Mouse (Mus musculus): Measurements from ENCODE around the gene Fpgt. TPM values are rescaled to one million over a fixed set of nuclear protein-coding genes. Genes with fewer than 3 reads are reported as not detected.

Gene Fpgt
- total and polyA plus RNA-seq, 2 experiments from 2014 or later, result 8.9 to 51.5 TPM

DNA sequence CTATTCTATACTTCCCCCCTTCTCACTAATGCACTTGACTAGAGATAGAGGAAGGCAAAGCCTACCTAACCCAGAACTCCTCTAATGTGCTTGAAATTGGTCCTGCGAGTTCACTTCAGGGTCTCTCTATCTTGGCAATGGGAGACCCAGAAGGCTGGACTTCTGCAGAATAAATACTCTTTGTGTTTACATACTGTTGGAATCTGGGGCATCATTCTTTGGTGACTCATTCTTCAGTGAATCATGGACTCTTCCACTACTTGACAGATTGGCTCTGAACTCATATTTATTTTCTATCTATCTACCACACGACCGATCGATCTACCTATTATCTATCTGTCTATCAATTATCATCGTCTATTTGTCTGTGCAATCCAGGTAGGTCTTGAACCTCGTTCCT lies 1.1 kb downstream of the Fpgt start:
- peak overlapping the region; percentile 80 for H3K4me2 ChIP-seq (ENCODE audit: low read depth, low read length)
- H3K36me3 ChIP-seq (replicated peaks; ENCODE audit: control insufficient read depth, insufficient read depth, low read length), result peaks cover 23% of the 10 kb centered on the region
- H3K27me3 ChIP-seq (ENCODE audit: control insufficient read depth, insufficient read depth, low read length), result no peaks in the 10 kb centered on the region
- no peaks in the 10 kb centered on the region for H3K9me3 ChIP-seq (replicated peaks; ENCODE audit: control insufficient read depth, low read length)
- peaks cover 19% of the 10 kb centered on the region; the same call in 1 of the 2 replicates for H3K4me1 ChIP-seq (ENCODE audit: control insufficient read depth, insufficient read depth)
- 87% methylated on average over 6 of the region's 6 CpGs for WGBS
- no peak for TF ChIP-seq CTCF (IDR thresholded peaks at IDR 0.05; ENCODE audit: low read depth)
- TF ChIP-seq EP300 (IDR thresholded peaks at IDR 0.05; ENCODE audit: low read depth), result no peak
- H3K27ac ChIP-seq (ENCODE audit: low read depth), result no peak overlapping the region
- no peak for ATAC-seq (ENCODE audit: insufficient read depth, low read depth)
- H3K4me3 ChIP-seq (ENCODE audit: low read depth, low read length), result peak overlapping the region; percentile 72
- DNase-seq (ENCODE audit: low spot score), result no peak
- H3K9ac ChIP-seq (replicated peaks; ENCODE audit: low read depth, low read length), result no peak overlapping the region

DNA sequence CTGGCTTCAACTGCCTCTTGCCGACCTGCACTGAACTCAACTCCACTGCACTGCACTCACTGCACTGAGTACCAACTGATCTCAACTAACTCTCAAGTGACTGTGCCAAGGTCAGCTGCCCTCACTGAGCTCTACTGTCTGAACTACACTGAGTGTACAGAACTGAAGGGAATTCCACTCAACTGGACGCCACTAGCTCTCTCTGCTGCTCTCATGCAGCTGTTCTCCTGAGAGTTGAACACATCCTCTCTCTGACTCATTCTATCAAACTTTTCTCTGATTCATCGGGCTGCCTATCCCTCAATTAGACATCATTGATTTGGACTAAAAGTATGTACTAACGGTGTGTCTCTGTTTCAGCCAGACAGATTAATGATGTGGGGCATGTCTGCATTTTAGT lies 15.3 kb downstream of the Fpgt start:
- no peak overlapping the region for H3K9ac ChIP-seq (replicated peaks; ENCODE audit: low read depth, low read length)
- H3K27me3 ChIP-seq (ENCODE audit: control insufficient read depth, insufficient read depth, low read length), result no peaks in the 10 kb centered on the region
- no peak for ATAC-seq (ENCODE audit: insufficient read depth, low read depth)
- H3K36me3 ChIP-seq (replicated peaks; ENCODE audit: control insufficient read depth, insufficient read depth, low read length), result no peaks in the 10 kb centered on the region
- no peaks in the 10 kb centered on the region for H3K9me3 ChIP-seq (replicated peaks; ENCODE audit: control insufficient read depth, low read length)
- TF ChIP-seq EP300 (IDR thresholded peaks at IDR 0.05; ENCODE audit: low read depth) (no peak), CTCF (IDR thresholded peaks at IDR 0.05; ENCODE audit: low read depth) (no peak)
- WGBS, result 71% methylated on average over 4 of the region's 4 CpGs
- no peak overlapping the region for H3K4me3 ChIP-seq (ENCODE audit: low read depth, low read length)
- no peak overlapping the region for H3K4me2 ChIP-seq (ENCODE audit: low read depth, low read length)
- H3K27ac ChIP-seq (ENCODE audit: low read depth), result no peak overlapping the region
- H3K4me1 ChIP-seq (ENCODE audit: control insufficient read depth, insufficient read depth), result no peaks in the 10 kb centered on the region
- DNase-seq (ENCODE audit: low spot score), result no peak

GRCm38 (mm10) chr3:155059449-155059822 lies 33.8 kb downstream of the Fpgt start:
- Histone ChIP-seq H3K4me2 (ENCODE audit: low read depth, low read length) (no peak overlapping the region), H3K9ac (replicated peaks; ENCODE audit: low read depth, low read length) (no peak overlapping the region), H3K36me3 (replicated peaks; ENCODE audit: control insufficient read depth, insufficient read depth, low read length) (no peaks in the 10 kb centered on the region), H3K4me3 (ENCODE audit: low read depth, low read length) (no peak overlapping the region), H3K9me3 (replicated peaks; ENCODE audit: control insufficient read depth, low read length) (no peaks in the 10 kb centered on the region), H3K27ac (ENCODE audit: low read depth) (no peak overlapping the region), H3K27me3 (ENCODE audit: control insufficient read depth, insufficient read depth, low read length) (no peaks in the 10 kb centered on the region), H3K4me1 (ENCODE audit: control insufficient read depth, insufficient read depth) (no peaks in the 10 kb centered on the region; the same call in 1 of the 2 replicates)
- ATAC-seq (ENCODE audit: insufficient read depth, low read depth) (no peak), DNase-seq (ENCODE audit: low spot score) (no peak)
- TF ChIP-seq CTCF (IDR thresholded peaks at IDR 0.05; ENCODE audit: low read depth) (no peak), EP300 (IDR thresholded peaks at IDR 0.05; ENCODE audit: low read depth) (no peak)

DNA sequence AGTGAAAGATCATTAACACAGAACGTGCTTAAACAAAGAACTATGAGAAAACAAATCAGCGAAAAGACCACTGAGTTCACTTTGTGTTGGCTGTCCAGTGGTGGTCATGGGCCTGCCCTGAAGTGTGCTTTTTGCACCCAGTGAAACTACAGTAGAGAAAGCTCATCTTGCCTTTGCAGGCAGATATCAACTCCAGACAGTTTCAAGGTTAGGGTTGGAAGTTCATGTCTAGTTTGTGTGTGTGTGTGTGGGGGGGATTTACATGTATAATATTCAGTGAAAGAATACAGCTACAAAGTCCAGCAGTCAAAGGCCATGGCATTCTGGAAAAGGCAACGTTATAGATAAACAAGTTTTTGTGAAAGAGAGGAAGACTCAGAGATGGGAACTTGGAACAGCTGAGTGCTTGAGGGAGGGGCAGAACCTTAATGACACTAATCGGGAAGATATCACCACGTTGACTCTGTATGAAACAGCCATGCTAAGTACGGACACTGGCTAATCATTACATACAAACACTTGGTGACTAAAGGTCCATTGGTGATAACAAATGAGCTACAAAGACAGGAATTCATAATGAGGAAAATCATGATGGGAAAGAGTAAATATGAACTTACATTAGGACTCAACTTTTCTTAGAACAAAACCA lies 34.3 kb downstream of the Fpgt start:
- Histone ChIP-seq H3K4me2 (ENCODE audit: low read depth, low read length) (no peak overlapping the region), H3K9me3 (replicated peaks; ENCODE audit: control insufficient read depth, low read length) (no peaks in the 10 kb centered on the region), H3K4me3 (ENCODE audit: low read depth, low read length) (no peak overlapping the region), H3K4me1 (ENCODE audit: control insufficient read depth, insufficient read depth) (no peaks in the 10 kb centered on the region; the same call in 1 of the 2 replicates), H3K27ac (ENCODE audit: low read depth) (no peak overlapping the region), H3K27me3 (ENCODE audit: control insufficient read depth, insufficient read depth, low read length) (no peaks in the 10 kb centered on the region), H3K36me3 (replicated peaks; ENCODE audit: control insufficient read depth, insufficient read depth, low read length) (no peaks in the 10 kb centered on the region), H3K9ac (replicated peaks; ENCODE audit: low read depth, low read length) (no peak overlapping the region)
- ATAC-seq (ENCODE audit: insufficient read depth, low read depth), result no peak
- TF ChIP-seq CTCF (IDR thresholded peaks at IDR 0.05; ENCODE audit: low read depth), result no peak
- no peak for TF ChIP-seq EP300 (IDR thresholded peaks at IDR 0.05; ENCODE audit: low read depth)
- no peak for DNase-seq (ENCODE audit: low spot score)
- WGBS, result 67% methylated on average over 6 of the region's 6 CpGs

DNA sequence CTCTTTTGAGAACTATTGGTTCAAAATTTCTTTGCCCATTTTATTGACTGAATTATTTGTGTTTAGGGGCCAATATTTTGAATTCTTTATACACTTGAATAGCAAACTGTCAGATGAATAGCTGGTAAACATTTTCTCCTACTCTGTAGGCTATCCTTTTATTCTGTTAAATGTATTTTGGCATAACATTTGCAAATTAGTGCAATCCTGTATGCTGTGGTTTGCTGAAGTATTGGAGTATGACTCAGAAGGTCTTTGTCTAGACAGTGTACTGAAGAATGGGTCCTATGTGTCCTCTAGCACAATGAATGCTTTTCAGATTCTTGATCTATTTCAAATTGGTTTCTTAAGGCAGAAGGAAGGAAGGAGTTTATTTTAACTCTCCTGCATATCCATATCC lies 35.6 kb downstream of the Fpgt start:
- H3K9me3 ChIP-seq (replicated peaks; ENCODE audit: control insufficient read depth, low read length), result no peaks in the 10 kb centered on the region
- no peak for ATAC-seq (ENCODE audit: insufficient read depth, low read depth)
- no peak for DNase-seq (ENCODE audit: low spot score)
- no peaks in the 10 kb centered on the region for H3K36me3 ChIP-seq (replicated peaks; ENCODE audit: control insufficient read depth, insufficient read depth, low read length)
- H3K27me3 ChIP-seq (ENCODE audit: control insufficient read depth, insufficient read depth, low read length), result no peaks in the 10 kb centered on the region
- no peak overlapping the region for H3K4me3 ChIP-seq (ENCODE audit: low read depth, low read length)
- H3K27ac ChIP-seq (ENCODE audit: low read depth), result no peak overlapping the region
- TF ChIP-seq CTCF (IDR thresholded peaks at IDR 0.05; ENCODE audit: low read depth) (no peak), EP300 (IDR thresholded peaks at IDR 0.05; ENCODE audit: low read depth) (no peak)
- no peak overlapping the region for H3K9ac ChIP-seq (replicated peaks; ENCODE audit: low read depth, low read length)
- H3K4me1 ChIP-seq (ENCODE audit: control insufficient read depth, insufficient read depth), result no peaks in the 10 kb centered on the region; the same call in 1 of the 2 replicates
- no peak overlapping the region for H3K4me2 ChIP-seq (ENCODE audit: low read depth, low read length)

DNA sequence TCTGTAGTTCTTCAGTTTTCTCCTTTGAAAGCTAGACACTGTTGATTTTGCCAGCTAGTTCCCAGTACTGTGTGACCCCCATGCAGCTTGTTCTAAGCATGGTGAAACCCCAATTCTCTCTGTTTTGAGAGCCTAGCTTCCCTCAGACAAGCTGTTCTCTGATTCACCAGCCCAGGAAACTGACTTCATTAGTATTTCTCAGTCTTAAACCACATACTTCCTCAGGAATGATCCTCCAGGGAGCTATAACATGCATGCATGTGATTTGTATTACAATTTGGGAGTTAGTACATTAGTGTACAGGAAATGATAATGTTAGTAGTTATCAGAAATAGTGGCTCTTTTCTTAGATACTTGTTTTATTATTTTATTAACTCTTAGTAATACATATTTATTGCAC lies 36.6 kb downstream of the Fpgt start:
- no peaks in the 10 kb centered on the region for H3K36me3 ChIP-seq (replicated peaks; ENCODE audit: control insufficient read depth, insufficient read depth, low read length)
- H3K4me1 ChIP-seq (ENCODE audit: control insufficient read depth, insufficient read depth), result no peaks in the 10 kb centered on the region; the same call in 1 of the 2 replicates
- no peak overlapping the region for H3K4me3 ChIP-seq (ENCODE audit: low read depth, low read length)
- H3K4me2 ChIP-seq (ENCODE audit: low read depth, low read length), result no peak overlapping the region
- TF ChIP-seq CTCF (IDR thresholded peaks at IDR 0.05; ENCODE audit: low read depth) (no peak), EP300 (IDR thresholded peaks at IDR 0.05; ENCODE audit: low read depth) (no peak)
- peak overlapping the region; percentile 96 for H3K27ac ChIP-seq (ENCODE audit: low read depth)
- no peaks in the 10 kb centered on the region for H3K9me3 ChIP-seq (replicated peaks; ENCODE audit: control insufficient read depth, low read length)
- H3K27me3 ChIP-seq (ENCODE audit: control insufficient read depth, insufficient read depth, low read length), result no peaks in the 10 kb centered on the region
- DNase-seq (ENCODE audit: low spot score), result no peak
- H3K9ac ChIP-seq (replicated peaks; ENCODE audit: low read depth, low read length), result no peak overlapping the region
- ATAC-seq (ENCODE audit: insufficient read depth, low read depth), result no peak

Data from heart, postnatal 0 days (tissue).